Mouse (Mus musculus) limb, embryonic 13.5 days (tissue): ENCODE measurements around the gene Nme9. TPM values are rescaled to one million over a fixed set of nuclear protein-coding genes. Genes with fewer than 3 reads are reported as not detected.

Experiments
- ATAC-seq: fragments of 200-750 bp; cut with Nextera tagmentation; 2 replicates; pipeline ENCODE4 v1.8.0; 2017; ENCODE audit warnings: low read depth, moderate number of reproducible peaks, moderate TSS enrichment; ENCODE audit not compliant: low FRiP score
- H3K27ac ChIP-seq: fragments of 300-500 bp; sonication (generic); 2 replicates; pipeline ENCODE4 v1.5.1; 2015; ENCODE audit warnings: inconsistent platforms, mild to moderate bottlenecking, moderate library complexity
- H3K27me3 ChIP-seq: fragments of 300-500 bp; sonication (generic); 2 replicates; pipeline ENCODE4 v1.6.1; 2015; ENCODE audit warnings: mild to moderate bottlenecking, inconsistent platforms
- H3K36me3 ChIP-seq: fragments of 300-500 bp; sonication (generic); 2 replicates; pipeline ENCODE4 v1.6.1; 2015; ENCODE audit warnings: inconsistent platforms, mild to moderate bottlenecking, moderate library complexity
- H3K4me1 ChIP-seq: fragments of 300-500 bp; sonication (generic); 2 replicates; pipeline ENCODE4 v1.6.1; 2015; ENCODE audit warnings: inconsistent platforms
- H3K4me2 ChIP-seq: fragments of 300-500 bp; sonication (generic); replicated peaks from 2 replicates; pipeline ENCODE4 v1.6.1; 2015; ENCODE audit warnings: inconsistent platforms, mild to moderate bottlenecking, moderate library complexity
- H3K4me3 ChIP-seq: fragments of 300-500 bp; sonication (generic); 2 replicates; pipeline ENCODE4 v1.5.1; 2015; ENCODE audit warnings: moderate library complexity, mild to moderate bottlenecking, inconsistent platforms
- H3K9ac ChIP-seq: fragments of 300-500 bp; sonication (generic); 2 replicates; pipeline ENCODE4 v1.6.1; 2015; ENCODE audit warnings: mild to moderate bottlenecking, inconsistent platforms
- H3K9me3 ChIP-seq: fragments of 300-500 bp; sonication (generic); 2 replicates; pipeline ENCODE4 v1.6.1; 2016; ENCODE audit warnings: inconsistent platforms
- WGBS: fragments of 180-500 bp; shearing (Covaris S2); methylation state at CpG from one replicate; pipeline ENCODE4 v1.1.7; 2015; 5-methylcytosine and 5-hydroxymethylcytosine counted together
- polyA plus RNA-seq: library from polyadenylated mRNA; unstranded; fragments of >200 nt; fragmentation: Nextera tagmentation; extraction: Ambion mirVana; gene quantifications from 2 replicates; pipeline ENCODE4 v1.2.1, GENCODE M21; 2015

Nme9 gene
- polyA plus RNA-seq, 1 experiment from 2014 or later = not detected

- no peaks in the 10 kb centered on the region for H3K27me3 ChIP-seq
- H3K4me1 ChIP-seq = no peaks in the 10 kb centered on the region
- H3K36me3 ChIP-seq = peaks cover 67% of the 10 kb centered on the region
- ATAC-seq = no peak
- no peak overlapping the region for H3K9ac ChIP-seq
- H3K4me3 ChIP-seq = no peak overlapping the region
- no peaks in the 10 kb centered on the region for H3K9me3 ChIP-seq
- H3K4me2 ChIP-seq = no peak overlapping the region
- no peak overlapping the region for H3K27ac ChIP-seq
- 95% methylated on average over 4 of the region's 4 CpGs for WGBS
These were observed 39.8 kb downstream of the Nme9 start for GRCm38 (mm10) chr9:99491050-99491449.

DNA sequence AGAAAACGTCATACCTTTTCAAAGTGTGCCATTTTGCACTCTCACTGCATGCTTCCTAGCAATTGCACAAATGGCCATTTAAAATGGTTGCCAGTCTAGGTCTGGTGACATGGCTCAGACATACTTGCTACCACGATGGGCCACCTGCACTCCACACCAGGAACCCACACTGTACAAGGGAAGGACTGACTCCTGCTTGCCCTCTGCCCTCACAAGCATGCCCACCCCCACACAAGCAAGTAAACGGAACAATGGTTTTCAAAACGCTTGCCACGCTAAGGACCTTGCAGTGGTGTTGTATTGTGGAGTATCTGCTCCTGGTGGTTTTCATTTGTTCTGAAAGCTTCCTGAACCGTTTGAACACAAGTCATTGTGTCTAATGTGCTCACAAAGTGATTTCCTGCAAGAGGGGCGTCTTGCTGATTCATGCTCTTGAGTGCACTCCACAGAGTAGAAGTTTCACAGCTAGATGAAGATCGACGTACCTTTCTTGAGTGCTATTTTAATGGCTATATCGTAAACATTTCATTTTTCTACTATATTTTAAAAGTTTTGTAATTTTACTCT is 41.4 kb downstream of the Nme9 start:
- Histone ChIP-seq H3K4me1 (no peaks in the 10 kb centered on the region), H3K27ac (no peak overlapping the region), H3K4me2 (no peak overlapping the region), H3K9me3 (no peaks in the 10 kb centered on the region), H3K36me3 (peaks cover 62% of the 10 kb centered on the region), H3K27me3 (no peaks in the 10 kb centered on the region), H3K9ac (no peak overlapping the region), H3K4me3 (no peak overlapping the region)
- ATAC-seq = no peak
- 88% methylated on average over 10 of the region's 10 CpGs for WGBS

DNA sequence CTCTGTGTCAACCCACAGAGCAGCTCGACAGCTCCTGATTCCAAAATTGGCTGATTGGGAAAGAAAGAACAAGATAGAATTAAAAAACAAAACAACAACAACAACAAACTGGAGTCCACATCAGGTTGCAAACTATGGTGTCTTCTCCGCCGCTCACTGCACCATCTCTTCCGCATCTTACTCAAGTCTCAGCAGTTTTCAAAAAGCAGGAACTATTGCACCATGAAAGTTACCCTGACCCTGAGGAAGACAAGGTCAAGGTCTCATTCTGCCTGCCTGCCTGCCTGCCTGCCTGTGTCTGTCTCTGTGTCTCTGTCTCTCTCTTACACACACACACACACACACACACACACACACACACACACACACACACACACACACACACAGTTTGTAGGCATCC is 48.1 kb downstream of the Nme9 start:
- Histone ChIP-seq H3K4me2 (no peak overlapping the region), H3K9me3 (no peaks in the 10 kb centered on the region), H3K4me1 (no peaks in the 10 kb centered on the region), H3K27ac (no peak overlapping the region), H3K36me3 (peaks cover 42% of the 10 kb centered on the region), H3K9ac (no peak overlapping the region), H3K27me3 (no peaks in the 10 kb centered on the region), H3K4me3 (no peak overlapping the region)
- WGBS = 97% methylated on average over 4 of the region's 4 CpGs
- ATAC-seq = no peak

GRCm38 (mm10) chr9:99505875-99506274 is 54.6 kb downstream of the Nme9 start:
- 85% methylated on average over 7 of the region's 7 CpGs for WGBS
- Histone ChIP-seq H3K27me3 (no peaks in the 10 kb centered on the region), H3K27ac (no peak overlapping the region), H3K9ac (no peak overlapping the region), H3K9me3 (no peaks in the 10 kb centered on the region), H3K4me3 (no peak overlapping the region), H3K36me3 (peaks cover 21% of the 10 kb centered on the region), H3K4me2 (no peak overlapping the region), H3K4me1 (no peaks in the 10 kb centered on the region)
- no peak for ATAC-seq

Other genes starting within 250 kb of the Nme9 start
- gene Faiml, start 214.2 kb upstream of the Nme9 start, polyA plus RNA-seq = not detected in 2 replicates
- 41.9 and 42.0 TPM in 2 replicates for gene Cep70, start 208.1 kb upstream of the Nme9 start, polyA plus RNA-seq
- gene Esyt3, start 92.9 kb upstream of the Nme9 start, polyA plus RNA-seq = 0.45 and 0.60 TPM in 2 replicates
- 25.8 and 29.6 TPM in 2 replicates for gene Mras, start 14.1 kb upstream of the Nme9 start, polyA plus RNA-seq
- 21.0 and 23.7 TPM in 2 replicates for gene Armc8, start 117.4 kb downstream of the Nme9 start, polyA plus RNA-seq
- 30.1 and 30.8 TPM in 2 replicates for gene Dbr1, start 124.3 kb downstream of the Nme9 start, polyA plus RNA-seq
- gene A4gnt, start 161.0 kb downstream of the Nme9 start, polyA plus RNA-seq = not detected in 2 replicates
- 24.5 and 26.1 TPM in 2 replicates for gene Dzip1l, start 178.0 kb downstream of the Nme9 start, polyA plus RNA-seq